Mouse (Mus musculus) CD8-positive naive resting alpha-beta T cell, adult 2 months (primary cell): Measurements from ENCODE around the gene St8sia6.

ENCODE experiments used
- DNase-seq, 2 experiments: peaks; one replicate each; pipeline ENCODE4 v3.0.0; 2022; ENCODE audit warnings: low read depth in 2 of 2, low spot score in 2 of 2

Gene St8sia6

DNA sequence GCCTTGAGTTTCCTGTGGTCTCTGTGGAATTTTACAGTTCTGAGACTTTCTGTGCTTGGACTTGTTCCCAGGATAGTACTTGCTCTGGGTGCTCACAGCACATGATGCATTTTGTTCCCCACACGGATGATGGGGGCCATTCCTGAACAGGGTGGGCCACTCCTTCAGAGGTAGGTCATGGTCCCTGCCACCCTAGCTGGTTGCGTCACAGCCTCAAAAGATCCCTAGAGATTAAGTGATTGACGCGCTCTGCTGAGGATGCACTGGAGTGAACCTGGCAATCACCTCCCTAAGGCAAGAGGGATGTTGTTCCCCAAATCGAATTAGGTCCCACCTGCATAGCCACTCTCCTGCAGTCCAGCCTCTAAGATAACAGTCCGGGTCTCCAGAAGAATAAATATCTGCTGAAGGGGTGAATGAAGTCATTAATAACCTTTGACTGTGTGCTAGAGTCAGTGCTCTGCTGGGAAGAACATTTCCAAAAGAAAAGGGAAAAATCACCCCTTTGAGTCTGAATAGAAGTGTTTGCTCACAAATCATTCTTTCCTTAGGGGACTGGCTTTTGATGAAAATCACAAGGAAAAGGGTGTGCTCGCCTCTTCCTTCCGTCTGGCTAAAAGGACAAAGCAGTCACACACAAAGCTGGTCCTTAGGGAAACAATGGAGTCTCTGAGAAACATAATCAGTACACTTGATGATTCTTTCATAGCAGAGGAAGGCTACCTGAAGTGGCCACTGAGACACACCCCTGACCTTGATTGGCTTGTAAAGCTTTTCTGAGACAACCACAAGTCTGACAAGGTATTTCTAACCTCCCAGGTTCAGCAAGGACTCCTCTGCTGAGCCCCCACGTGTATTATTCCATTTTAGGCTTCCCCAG is 26.1 kb downstream of the St8sia6 start:
- no peak for DNase-seq

DNA sequence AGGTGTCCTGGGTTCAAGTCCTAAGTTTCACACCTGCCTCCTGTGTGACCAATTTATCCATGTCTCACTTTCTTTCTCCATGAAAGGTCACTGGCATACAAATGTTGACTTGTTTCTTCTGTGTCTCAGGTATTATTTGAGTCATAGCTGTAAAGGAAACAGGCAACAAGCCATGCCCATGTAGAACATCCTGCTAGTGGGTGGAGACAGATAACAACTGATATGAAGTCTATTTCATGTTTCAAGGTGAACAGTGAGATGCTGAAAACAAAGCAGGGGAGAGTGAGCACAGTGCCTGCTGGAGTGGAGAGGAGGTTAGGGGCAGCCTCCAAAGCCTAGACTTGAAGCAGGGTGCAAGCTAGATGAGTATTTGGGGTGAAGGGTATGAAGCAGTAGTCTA is 33.5 kb downstream of the St8sia6 start:
- peak; percentile 9 to 28 for DNase-seq

DNA sequence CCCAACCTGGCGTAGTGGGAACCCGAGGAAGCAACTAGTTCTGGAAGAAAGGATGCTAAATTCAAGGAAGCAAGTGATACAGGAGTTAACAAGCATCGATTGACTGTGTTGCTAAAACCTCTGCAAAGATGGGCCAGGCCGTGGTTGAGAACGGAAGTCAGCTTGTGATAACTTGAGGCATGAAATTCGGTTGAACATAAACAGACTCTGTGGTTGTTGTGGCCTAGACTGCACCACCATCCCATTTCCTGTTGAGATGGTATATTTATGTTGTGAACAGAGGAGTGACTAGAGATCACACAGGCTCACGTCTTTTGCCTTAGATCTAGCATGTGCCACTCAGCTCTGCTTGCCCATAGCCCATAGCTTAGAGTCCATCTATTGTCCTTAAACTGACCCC is 36.5 kb downstream of the St8sia6 start:
- peak; percentile 66 to 77 for DNase-seq

DNA sequence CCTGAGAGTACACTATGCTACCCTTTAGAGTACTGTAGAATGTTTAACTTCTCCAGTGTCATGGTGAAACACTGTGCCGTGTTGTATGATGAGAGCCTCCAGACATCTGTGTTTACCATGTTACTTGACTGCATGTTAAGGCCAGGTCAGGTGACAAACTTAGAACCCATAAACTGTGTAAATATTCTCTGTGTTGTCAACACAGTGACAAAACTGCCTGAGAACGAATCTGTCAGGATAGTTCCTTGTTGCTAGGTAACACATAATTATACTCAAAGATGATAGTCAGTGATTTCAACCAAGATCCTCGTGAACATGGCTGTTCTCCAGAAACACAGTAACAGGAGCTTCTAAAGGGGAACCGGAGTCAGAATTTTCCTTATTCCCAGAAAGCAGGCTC is 38.1 kb downstream of the St8sia6 start:
- DNase-seq = no peak

DNA sequence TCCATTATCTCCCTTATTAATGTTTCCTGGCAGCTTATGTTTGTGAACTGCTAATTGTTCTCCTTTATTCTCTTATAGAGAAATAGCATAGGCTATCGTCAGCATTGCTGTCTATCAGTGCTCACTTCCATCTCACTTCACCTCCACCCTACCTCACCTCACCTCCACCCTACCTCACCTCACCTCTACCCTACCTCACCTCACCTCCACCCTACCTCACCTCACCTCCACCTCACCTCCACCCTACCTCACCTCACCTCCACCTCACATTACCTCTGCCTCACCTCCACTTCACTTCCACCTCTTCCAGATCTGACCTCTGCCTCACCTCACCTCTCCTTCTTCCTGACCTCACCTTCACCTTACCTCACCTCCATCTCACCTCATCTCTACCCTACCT is 42.2 kb downstream of the St8sia6 start:
- no peak for DNase-seq

DNA sequence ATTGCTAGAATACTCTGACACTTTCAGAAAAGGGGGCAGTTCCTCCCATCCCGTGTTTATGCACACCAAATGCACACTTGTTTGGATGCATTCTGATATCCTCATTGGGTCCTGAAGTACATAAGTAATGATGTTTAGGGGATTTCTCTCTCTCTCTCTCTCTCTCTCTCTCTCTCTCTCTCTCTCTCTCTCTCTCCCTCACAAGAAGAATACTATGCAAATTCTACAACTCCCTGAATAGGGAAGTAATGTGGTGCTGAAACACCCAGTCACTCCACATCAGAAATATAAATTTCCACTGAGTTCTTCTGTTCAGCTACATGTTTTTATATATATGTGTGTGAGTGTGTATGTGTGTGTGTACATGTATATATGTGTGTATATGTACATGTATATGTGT is 43.1 kb downstream of the St8sia6 start:
- no peak for DNase-seq

DNA sequence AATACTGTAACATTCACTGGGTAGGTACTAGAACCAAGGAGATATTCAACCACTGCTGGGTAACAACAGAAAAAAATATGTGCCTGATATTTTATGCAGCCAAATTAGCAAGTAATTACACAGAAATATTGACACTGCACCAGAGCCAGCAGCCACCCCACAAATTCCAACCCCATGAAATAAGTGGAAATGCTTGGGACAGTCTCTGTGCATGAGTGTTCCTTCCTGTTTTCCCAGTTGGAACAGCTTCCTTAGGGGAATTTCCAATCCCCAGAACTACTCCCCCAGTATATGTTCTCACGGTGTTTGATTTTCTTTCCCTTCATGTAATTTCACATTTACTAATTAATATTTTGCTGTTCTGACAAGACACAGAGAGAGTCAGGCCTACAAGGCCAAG is 43.8 kb downstream of the St8sia6 start:
- no peak for DNase-seq

DNA sequence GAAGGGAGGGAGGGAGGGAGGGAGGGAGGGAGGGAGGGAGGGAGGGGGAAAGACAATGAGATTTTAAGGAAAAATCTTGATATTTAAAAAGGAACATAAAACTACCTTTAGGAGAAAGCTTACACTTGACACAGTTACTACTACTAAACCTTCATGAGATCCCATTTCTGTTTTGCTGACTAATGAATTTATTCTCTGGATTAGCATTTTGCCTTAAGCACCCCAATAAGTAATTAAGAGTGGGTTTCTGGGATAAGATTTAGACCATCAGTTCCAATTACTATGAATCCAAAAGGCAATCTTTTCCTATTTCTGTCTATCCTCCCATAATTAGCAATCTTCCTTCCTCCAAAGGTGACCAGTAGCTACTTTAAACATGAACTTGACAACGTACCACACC is 44.7 kb downstream of the St8sia6 start:
- DNase-seq = no peak

DNA sequence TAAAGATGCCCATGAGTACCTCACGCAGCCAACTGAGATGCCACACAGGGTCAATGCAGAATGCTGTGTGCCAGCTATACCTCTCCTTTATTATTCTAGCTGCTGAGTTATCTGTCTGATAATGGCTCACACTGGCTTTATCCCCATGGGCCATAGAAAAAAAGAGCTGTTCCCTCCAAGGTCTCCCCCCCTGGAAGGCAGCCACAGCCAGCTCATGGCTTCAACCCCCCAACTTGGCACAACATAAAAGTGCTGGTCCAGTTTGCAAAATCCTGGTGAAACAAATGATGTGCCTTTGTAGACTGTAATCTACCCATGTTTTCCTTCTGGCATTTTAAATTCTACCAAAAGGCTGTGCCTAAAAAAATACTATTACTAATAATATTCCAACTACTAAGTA is 46.3 kb downstream of the St8sia6 start:
- no peak for DNase-seq

DNA sequence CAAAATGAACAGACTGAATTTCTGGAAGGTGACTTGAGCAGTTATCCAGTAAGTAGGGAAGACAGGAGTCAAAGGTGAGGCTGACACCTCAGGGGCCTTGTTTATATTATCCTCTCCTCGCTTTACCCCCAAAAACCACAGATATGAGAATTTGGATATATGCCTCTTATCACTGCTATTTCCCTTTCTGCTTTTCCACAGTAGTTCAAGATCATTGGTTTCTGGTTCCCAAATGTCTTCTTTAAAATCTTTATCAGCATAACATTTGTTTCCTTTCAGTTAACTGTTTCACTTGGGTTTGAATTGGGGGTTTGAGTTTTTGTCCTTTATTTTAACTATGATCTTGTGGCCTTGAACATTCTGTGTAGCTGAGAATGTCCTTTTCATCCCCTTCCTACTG is 47.8 kb downstream of the St8sia6 start:
- DNase-seq = no peak

DNA sequence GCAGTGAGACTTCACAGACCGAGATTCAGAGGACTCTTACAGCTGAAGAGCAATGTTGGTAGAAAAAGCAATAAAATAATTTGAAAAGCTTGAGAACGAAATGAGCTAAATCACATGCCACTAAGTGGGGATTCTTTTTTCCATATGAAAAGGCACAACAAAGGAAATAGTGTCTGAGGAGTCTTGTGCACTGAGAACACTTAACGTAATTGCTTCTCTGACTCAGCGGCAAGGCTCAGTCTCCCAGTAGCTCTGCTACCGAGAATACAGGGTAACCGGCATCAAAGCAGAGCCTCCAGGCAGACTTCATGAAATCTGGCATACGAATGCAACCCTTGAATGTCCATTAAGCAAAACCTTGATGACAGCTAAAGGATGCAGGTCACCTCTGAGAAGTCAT is 55.2 kb downstream of the St8sia6 start:
- no peak for DNase-seq

DNA sequence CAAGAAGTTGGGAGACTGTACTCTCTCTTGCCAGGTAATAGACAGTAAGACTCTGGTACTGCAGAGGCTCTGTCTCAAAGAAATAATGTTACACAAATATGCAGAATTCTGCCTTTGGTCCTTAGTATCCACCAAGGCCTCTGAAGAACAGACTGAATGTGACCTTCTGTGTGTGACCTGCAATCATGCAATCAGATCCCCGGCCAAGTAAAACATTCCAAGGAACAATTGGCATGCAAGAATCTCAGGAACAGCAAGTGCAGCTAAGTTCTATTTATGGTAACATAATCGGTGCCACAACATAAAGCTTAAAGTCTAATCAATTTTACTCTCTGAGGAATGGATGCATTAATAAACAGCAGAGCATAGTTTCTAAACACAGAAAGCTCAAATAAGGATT is 66.0 kb downstream of the St8sia6 start:
- DNase-seq = no peak

DNA sequence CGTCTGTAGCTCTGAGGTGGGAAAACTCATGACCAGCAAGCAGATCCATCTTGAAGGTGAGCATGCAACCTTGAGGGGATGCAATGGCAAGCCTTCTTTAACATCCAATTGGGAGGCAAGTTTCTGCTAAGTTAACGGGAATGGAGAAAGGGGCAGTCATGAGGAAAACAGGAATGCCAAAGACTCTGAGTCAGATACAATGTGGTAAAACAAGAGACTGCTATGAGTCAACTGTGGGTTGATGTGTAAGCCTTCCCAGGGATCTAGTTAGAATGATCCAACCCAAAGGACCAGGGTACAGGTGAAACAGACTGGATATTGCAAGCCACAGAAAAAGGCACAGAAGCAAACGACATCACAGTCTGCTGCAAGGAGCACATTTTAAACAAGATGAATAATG is 68.3 kb downstream of the St8sia6 start:
- no peak for DNase-seq

DNA sequence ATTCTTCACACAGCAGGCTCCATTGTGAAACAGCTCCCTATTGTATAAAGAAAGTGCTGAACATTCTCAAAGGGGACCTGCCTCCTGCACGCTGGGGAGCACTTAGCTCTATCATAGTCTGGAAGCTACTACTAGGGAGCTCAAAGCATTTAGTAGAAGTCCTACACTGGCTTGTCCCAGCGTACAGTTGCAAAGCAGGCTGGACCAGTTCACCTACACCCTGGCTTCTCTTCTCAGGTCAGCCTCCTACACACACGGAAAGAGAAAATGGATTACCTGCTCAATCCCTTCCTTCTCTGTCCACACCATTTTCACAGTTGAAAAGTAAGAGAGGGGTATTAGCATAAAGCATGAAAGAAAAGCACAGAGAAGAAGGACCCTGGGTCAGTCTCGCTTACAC is 71.6 kb downstream of the St8sia6 start:
- DNase-seq = no peak

DNA sequence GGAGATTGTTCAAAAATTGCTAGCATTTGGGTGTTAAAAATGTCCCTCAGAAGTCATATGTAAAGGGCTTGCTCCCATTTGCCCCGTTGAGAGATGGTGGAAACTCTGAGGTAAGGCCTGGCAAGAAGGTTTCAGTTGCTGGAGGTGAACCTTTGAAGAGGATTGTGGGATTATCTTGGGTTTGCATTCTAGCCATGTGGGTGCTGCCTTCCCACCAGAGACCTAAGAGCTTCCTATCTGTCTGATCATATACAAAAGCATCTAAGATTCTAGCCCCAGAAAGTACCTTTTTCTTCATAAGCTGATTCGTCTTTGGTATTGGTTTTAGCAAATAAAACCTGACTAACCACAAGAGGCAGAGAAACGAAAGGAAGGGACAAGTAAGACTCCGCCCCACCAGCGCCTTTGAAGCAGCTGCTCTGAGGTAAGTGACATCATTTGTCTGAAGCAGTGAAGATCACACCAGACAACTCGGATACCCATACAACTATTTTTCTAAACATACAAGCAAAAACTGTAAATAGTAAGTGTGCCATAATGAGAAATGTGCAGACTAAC is 75.2 kb downstream of the St8sia6 start:
- DNase-seq = peak; percentile 47 to 53

DNA sequence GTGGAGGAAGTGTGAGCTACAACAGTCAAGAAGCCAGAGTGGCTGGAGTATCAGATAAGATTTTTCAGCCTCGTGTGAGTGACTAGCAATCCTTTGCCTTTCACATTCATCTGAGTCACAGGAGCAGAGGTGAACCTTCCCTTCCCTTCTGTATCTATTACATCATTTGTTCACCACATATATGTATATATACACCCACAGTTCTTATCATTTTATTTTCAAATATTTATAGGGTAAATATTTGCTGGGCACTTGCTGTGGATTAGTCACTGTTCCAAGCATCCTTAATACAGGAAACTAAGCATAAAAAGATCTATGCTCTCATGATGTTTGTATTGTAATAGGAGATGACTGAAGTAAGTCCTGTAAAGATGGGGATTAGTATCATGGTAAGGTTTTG is 85.1 kb downstream of the St8sia6 start:
- DNase-seq = no peak

DNA sequence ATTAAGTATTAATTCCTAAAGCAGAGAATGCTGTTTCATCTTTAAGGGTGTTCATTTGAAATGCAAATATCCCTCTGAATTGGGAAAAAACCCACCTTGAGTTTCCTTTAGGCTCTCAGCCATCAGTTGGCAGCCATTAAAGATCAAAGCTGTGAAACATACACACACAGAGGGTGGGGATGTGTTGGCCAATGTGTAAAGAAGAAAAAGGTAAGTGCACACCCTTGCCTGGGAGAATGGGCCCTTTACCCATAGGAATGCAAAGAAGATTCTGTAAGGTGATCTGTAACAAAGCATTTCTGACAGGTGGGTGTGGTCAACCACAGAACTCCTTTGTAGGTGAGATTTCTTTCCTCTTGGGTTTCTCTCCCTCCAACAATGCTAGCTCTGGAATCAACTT is 96.3 kb downstream of the St8sia6 start:
- DNase-seq = no peak

DNA sequence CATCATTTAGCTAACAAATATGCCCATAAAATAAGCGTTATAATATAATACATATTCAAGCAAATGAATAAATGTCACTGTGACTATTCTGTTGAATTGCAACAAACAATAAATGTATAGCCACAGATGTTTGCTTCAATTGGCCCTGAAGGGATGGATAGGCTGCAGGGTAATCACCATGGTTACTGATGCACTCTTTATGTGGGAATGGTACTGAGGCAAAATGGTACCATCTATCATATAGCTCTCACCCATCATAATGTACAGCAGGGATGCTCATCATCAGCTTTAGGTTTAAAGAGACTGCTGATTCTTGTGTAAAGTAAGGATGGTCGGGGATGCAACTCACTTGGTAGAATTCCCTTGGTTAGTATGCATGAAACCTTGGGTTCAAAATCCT is 99.4 kb downstream of the St8sia6 start:
- DNase-seq = no peak

DNA sequence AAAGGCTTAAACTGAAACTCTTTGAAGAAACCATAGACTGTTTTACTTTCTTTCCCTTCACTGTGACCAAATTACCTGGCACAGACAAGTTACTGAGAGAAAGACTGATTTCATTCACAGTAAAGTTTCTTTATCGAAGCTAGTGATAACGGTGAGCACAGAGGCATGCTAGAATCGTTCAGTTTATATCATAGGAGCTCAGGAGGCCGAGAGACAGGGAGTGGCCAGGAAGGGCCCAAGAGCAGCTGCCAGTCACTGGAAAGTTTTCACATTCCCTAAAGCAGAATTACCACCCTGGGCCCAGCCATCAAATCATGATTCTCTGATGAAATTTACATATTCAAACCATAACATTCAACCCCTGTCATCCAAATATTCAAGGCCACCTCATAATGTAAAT is 109.5 kb downstream of the St8sia6 start:
- no peak for DNase-seq

DNA sequence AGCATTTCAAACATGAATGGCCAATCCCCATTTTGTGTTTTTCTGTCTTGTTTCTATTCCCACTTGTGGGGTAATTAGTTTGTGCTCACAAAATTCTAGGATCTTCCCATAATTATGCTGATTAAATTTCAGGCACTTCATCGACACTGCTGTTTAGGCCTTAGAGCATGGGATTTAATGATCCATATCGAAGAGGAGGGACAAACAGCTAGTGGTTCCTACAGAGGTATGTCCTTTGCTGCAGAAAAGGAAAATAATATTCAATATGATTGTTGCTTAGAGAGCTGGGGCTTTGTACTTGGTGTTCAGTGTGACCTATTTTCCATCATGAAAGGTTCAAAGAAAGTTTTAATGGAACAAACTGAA is 110.7 kb downstream of the St8sia6 start:
- DNase-seq = no peak

DNA sequence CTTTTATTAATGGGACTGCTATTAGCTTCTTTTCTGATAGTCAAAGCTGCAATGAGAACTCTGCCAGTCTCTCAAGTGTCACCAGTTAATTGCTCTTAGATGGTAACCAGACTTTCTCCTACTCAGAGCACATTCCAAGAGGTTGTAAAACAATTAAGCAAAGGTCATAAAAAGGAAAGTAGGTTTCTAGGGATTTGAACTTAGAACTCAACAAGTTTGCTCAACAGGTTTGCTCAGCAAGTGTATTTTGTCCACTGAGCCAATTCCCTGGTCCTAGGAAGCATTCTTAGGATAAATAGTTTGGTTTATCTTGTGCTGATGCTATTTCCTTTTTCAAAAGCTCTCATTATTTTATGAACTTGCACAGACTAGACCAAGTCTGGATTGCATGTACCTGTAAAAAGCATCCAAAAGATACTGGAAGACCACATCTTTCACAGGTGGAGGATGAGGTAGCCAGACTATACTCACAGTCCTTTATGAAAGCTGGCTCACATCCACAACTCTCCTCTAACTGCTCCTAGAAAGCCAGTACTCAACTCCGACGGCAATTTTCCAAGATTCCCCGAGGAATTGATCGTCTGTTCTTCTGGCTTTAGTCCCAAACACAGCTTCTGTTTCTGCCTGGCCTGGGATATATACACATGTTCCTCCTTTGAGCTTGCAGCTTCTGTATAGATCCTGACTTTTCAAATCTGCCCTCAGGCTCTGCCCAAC is 111.2 kb downstream of the St8sia6 start:
- DNase-seq = no peak

DNA sequence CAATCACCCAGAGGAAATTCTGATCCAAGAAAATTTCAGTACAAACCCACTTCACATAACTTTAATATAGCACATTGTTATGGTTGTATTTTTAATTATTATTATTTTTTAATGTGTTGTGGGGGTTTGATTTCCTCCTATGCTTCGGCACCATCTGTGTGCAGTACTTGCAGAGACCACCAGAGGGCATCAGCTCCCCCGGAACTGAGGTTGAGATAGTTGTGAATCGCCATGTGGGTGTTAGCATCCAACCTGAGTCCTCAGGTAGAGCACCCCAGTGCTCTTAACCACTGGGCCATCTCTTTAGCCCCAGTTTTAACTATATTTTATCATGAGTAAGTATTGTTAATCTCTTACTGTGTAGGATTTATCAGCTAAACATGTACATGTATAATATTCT is 120.9 kb downstream of the St8sia6 start:
- peak; percentile 54 to 61 for DNase-seq
